Mouse (Mus musculus): ENCODE measurements at regions not wholly inside any gene's neighbourhood (a gene's known extent, or its start where the extent isn't known, plus 50 kb on each side); places are given as distances from the start of the nearest gene placed in this dataset.

GRCm38 (mm10) chr3:70482521-70482920, 475.1 kb downstream of the Otol1 start:
- TF ChIP-seq CTCF (conservative IDR thresholded peaks at IDR 0.05; ENCODE audit: insufficient read depth, insufficient read length, low read depth, low read length) (peak; percentile 61), POLR2A (IDR thresholded peaks at IDR 0.05; ENCODE audit: low read depth, low read length) (no peak)
